Mouse (Mus musculus): Measurements from ENCODE around the gene St6galnac5. TPM values are rescaled to one million over a fixed set of nuclear protein-coding genes. Genes with fewer than 3 reads are reported as not detected.

St6galnac5 gene
- polyA plus RNA-seq, 1 experiment from 2014 or later = 20.6 TPM

- H3K9ac ChIP-seq (replicated peaks; ENCODE audit: low read length) = no peak overlapping the region
- ATAC-seq (ENCODE audit: low FRiP score, low TSS enrichment) (no peak), DNase-seq (no peak)
- no peak overlapping the region for H3K27ac ChIP-seq (replicated peaks; ENCODE audit: low read depth, low read length)
- no peak overlapping the region for H3K4me2 ChIP-seq (ENCODE audit: low read length)
- no peaks in the 10 kb centered on the region for H3K9me3 ChIP-seq (ENCODE audit: control insufficient read depth, low read length)
- H3K27me3 ChIP-seq (ENCODE audit: control insufficient read depth, insufficient read depth, low read length) = no peaks in the 10 kb centered on the region
- H3K4me1 ChIP-seq (ENCODE audit: control insufficient read depth, insufficient read depth, low read length) = peaks cover 12% of the 10 kb centered on the region; the same call in 1 of the 2 replicates
- no peaks in the 10 kb centered on the region for H3K36me3 ChIP-seq (ENCODE audit: control insufficient read depth, insufficient read depth, low read length)
- H3K4me3 ChIP-seq (replicated peaks; ENCODE audit: low read depth, low read length) = no peak overlapping the region
- WGBS = 76% methylated on average over 10 of the region's 10 CpGs
Measured at GRCm38 (mm10) chr3:152929256-152929787, 52.7 kb downstream of the St6galnac5 start.

GRCm38 (mm10) chr3:152928287-152928975 is 53.6 kb downstream of the St6galnac5 start:
- DNase-seq (peak; percentile 44), ATAC-seq (ENCODE audit: low FRiP score, low TSS enrichment) (no peak)
- 67% methylated on average over 13 of the region's 13 CpGs for WGBS
- Histone ChIP-seq H3K4me3 (replicated peaks; ENCODE audit: low read depth, low read length) (no peak overlapping the region), H3K9me3 (ENCODE audit: control insufficient read depth, low read length) (no peaks in the 10 kb centered on the region), H3K36me3 (ENCODE audit: control insufficient read depth, insufficient read depth, low read length) (no peaks in the 10 kb centered on the region), H3K27ac (replicated peaks; ENCODE audit: low read depth, low read length) (peak overlapping the region; percentile 15; the same call in 1 of the 2 replicates), H3K9ac (replicated peaks; ENCODE audit: low read length) (no peak overlapping the region), H3K4me1 (ENCODE audit: control insufficient read depth, insufficient read depth, low read length) (peaks cover 17% of the 10 kb centered on the region; the same call in 1 of the 2 replicates), H3K4me2 (ENCODE audit: low read length) (no peak overlapping the region), H3K27me3 (ENCODE audit: control insufficient read depth, insufficient read depth, low read length) (no peaks in the 10 kb centered on the region)

DNA sequence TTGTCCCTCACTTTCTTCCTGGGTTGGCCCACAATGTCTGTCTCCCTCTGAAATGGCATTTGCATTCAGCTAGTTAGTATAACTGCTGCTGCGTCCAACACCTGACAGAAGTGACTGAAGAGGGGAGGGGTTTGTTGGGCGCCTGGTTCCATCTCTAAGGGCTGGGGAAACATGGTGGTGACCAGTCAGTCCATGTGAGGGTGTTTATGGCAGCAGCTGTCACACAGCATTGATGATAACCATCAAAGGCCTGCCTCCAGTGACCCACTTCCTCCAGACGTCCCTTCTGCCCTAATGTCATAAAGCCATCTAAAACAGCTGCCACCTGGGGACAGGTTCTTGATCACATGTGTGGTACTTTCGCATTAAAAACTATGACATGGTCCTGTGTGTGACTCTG is 55.9 kb downstream of the St6galnac5 start:
- no peak overlapping the region for H3K4me3 ChIP-seq (replicated peaks; ENCODE audit: low read depth, low read length)
- WGBS = 79% methylated on average over 4 of the region's 4 CpGs
- no peak overlapping the region for H3K4me2 ChIP-seq (ENCODE audit: low read length)
- H3K36me3 ChIP-seq (ENCODE audit: control insufficient read depth, insufficient read depth, low read length) = no peaks in the 10 kb centered on the region
- H3K4me1 ChIP-seq (ENCODE audit: control insufficient read depth, insufficient read depth, low read length) = peaks cover 17% of the 10 kb centered on the region; the same call in 1 of the 2 replicates
- DNase-seq (no peak), ATAC-seq (ENCODE audit: low FRiP score, low TSS enrichment) (no peak)
- H3K9ac ChIP-seq (replicated peaks; ENCODE audit: low read length) = no peak overlapping the region
- no peaks in the 10 kb centered on the region for H3K9me3 ChIP-seq (ENCODE audit: control insufficient read depth, low read length)
- no peaks in the 10 kb centered on the region for H3K27me3 ChIP-seq (ENCODE audit: control insufficient read depth, insufficient read depth, low read length)
- H3K27ac ChIP-seq (replicated peaks; ENCODE audit: low read depth, low read length) = no peak overlapping the region

- H3K27ac ChIP-seq (replicated peaks; ENCODE audit: low read depth, low read length) = no peak overlapping the region
- no peaks in the 10 kb centered on the region for H3K27me3 ChIP-seq (ENCODE audit: control insufficient read depth, insufficient read depth, low read length)
- no peak overlapping the region for H3K4me2 ChIP-seq (ENCODE audit: low read length)
- ATAC-seq (ENCODE audit: low FRiP score, low TSS enrichment) = no peak
- H3K4me1 ChIP-seq (ENCODE audit: control insufficient read depth, insufficient read depth, low read length) = peaks cover 17% of the 10 kb centered on the region; the same call in 1 of the 2 replicates
- no peak overlapping the region for H3K9ac ChIP-seq (replicated peaks; ENCODE audit: low read length)
- H3K9me3 ChIP-seq (ENCODE audit: control insufficient read depth, low read length) = no peaks in the 10 kb centered on the region
- no peak for DNase-seq
- WGBS = 91% methylated on average over 8 of the region's 8 CpGs
- H3K4me3 ChIP-seq (replicated peaks; ENCODE audit: low read depth, low read length) = no peak overlapping the region
- no peaks in the 10 kb centered on the region for H3K36me3 ChIP-seq (ENCODE audit: control insufficient read depth, insufficient read depth, low read length)
Measured at GRCm38 (mm10) chr3:152925364-152925763, 56.7 kb downstream of the St6galnac5 start.

- no peaks in the 10 kb centered on the region for H3K27me3 ChIP-seq (ENCODE audit: control insufficient read depth, insufficient read depth, low read length)
- no peak overlapping the region for H3K9ac ChIP-seq (replicated peaks; ENCODE audit: low read length)
- ATAC-seq (ENCODE audit: low FRiP score, low TSS enrichment) (no peak), DNase-seq (peak; percentile 37)
- H3K27ac ChIP-seq (replicated peaks; ENCODE audit: low read depth, low read length) = no peak overlapping the region
- WGBS = 77% methylated on average over 15 of the region's 15 CpGs
- no peak overlapping the region for H3K4me3 ChIP-seq (replicated peaks; ENCODE audit: low read depth, low read length)
- no peaks in the 10 kb centered on the region for H3K9me3 ChIP-seq (ENCODE audit: control insufficient read depth, low read length)
- peaks cover 13% of the 10 kb centered on the region; the same call in 1 of the 2 replicates for H3K4me1 ChIP-seq (ENCODE audit: control insufficient read depth, insufficient read depth, low read length)
- H3K4me2 ChIP-seq (ENCODE audit: low read length) = no peak overlapping the region
- H3K36me3 ChIP-seq (ENCODE audit: control insufficient read depth, insufficient read depth, low read length) = no peaks in the 10 kb centered on the region
Measured at GRCm38 (mm10) chr3:152923530-152923929, 58.5 kb downstream of the St6galnac5 start.

DNA sequence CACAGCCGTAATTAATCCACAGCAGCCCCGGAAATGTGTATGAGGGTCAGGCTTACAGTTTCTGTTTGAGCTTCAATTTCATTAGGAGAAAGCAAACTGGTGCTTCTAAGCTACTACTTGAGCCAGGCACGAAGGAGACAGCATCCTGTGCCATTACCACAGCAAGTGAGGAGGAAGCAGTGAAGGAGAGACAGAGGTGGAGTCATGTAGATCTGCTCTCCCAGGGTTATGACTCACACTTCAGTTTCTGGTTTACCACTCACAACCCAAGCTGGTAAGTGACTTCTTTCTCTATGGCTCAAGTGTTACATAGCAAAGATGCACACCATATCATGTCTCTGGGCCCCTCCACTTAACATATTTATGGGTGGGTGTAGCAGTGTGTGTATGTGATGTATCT is 61.7 kb downstream of the St6galnac5 start:
- no peak overlapping the region for H3K4me3 ChIP-seq (replicated peaks; ENCODE audit: low read depth, low read length)
- no peaks in the 10 kb centered on the region for H3K9me3 ChIP-seq (ENCODE audit: control insufficient read depth, low read length)
- DNase-seq (no peak), ATAC-seq (ENCODE audit: low FRiP score, low TSS enrichment) (no peak)
- WGBS = 84% methylated on average over 3 of the region's 3 CpGs
- H3K4me1 ChIP-seq (ENCODE audit: control insufficient read depth, insufficient read depth, low read length) = peaks cover 6% of the 10 kb centered on the region; the same call in 1 of the 2 replicates
- no peak overlapping the region for H3K9ac ChIP-seq (replicated peaks; ENCODE audit: low read length)
- no peaks in the 10 kb centered on the region for H3K27me3 ChIP-seq (ENCODE audit: control insufficient read depth, insufficient read depth, low read length)
- H3K4me2 ChIP-seq (ENCODE audit: low read length) = no peak overlapping the region
- no peak overlapping the region for H3K27ac ChIP-seq (replicated peaks; ENCODE audit: low read depth, low read length)
- H3K36me3 ChIP-seq (ENCODE audit: control insufficient read depth, insufficient read depth, low read length) = no peaks in the 10 kb centered on the region

GRCm38 (mm10) chr3:152919101-152919500 is 62.9 kb downstream of the St6galnac5 start:
- peaks cover 3% of the 10 kb centered on the region; the same call in 1 of the 2 replicates for H3K4me1 ChIP-seq (ENCODE audit: control insufficient read depth, insufficient read depth, low read length)
- DNase-seq = no peak
- 77% methylated on average over 10 of the region's 10 CpGs for WGBS
- H3K4me3 ChIP-seq (replicated peaks; ENCODE audit: low read depth, low read length) = no peak overlapping the region
- no peaks in the 10 kb centered on the region for H3K9me3 ChIP-seq (ENCODE audit: control insufficient read depth, low read length)
- no peak overlapping the region for H3K27ac ChIP-seq (replicated peaks; ENCODE audit: low read depth, low read length)
- ATAC-seq (ENCODE audit: low FRiP score, low TSS enrichment) = no peak
- no peak overlapping the region for H3K9ac ChIP-seq (replicated peaks; ENCODE audit: low read length)
- no peaks in the 10 kb centered on the region for H3K27me3 ChIP-seq (ENCODE audit: control insufficient read depth, insufficient read depth, low read length)
- H3K36me3 ChIP-seq (ENCODE audit: control insufficient read depth, insufficient read depth, low read length) = no peaks in the 10 kb centered on the region
- no peak overlapping the region for H3K4me2 ChIP-seq (ENCODE audit: low read length)

DNA sequence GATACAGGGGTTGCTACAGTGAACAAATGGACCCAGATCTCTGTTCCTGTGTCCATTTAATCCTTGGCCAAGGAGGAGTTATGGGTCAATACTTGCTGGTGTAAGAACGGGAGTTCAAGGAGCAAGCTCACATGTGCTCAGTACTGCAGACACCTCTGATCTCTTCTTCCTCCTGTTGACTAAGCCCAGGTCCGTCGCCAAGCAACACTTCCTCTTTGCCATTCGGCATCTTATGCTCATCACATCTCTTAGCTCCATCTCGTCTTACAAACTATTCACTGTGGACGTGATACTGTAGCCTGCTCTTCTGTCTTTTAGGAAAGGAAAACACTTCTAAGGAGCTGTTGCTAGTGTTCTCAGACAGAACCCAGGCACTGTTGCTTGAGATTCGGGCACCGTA is 64.5 kb downstream of the St6galnac5 start:
- H3K4me1 ChIP-seq (ENCODE audit: control insufficient read depth, insufficient read depth, low read length) = no peaks in the 10 kb centered on the region
- no peaks in the 10 kb centered on the region for H3K36me3 ChIP-seq (ENCODE audit: control insufficient read depth, insufficient read depth, low read length)
- 82% methylated on average over 8 of the region's 8 CpGs for WGBS
- H3K4me3 ChIP-seq (replicated peaks; ENCODE audit: low read depth, low read length) = no peak overlapping the region
- H3K4me2 ChIP-seq (ENCODE audit: low read length) = no peak overlapping the region
- H3K9ac ChIP-seq (replicated peaks; ENCODE audit: low read length) = no peak overlapping the region
- no peaks in the 10 kb centered on the region for H3K27me3 ChIP-seq (ENCODE audit: control insufficient read depth, insufficient read depth, low read length)
- H3K9me3 ChIP-seq (ENCODE audit: control insufficient read depth, low read length) = no peaks in the 10 kb centered on the region
- DNase-seq (no peak), ATAC-seq (ENCODE audit: low FRiP score, low TSS enrichment) (no peak)
- H3K27ac ChIP-seq (replicated peaks; ENCODE audit: low read depth, low read length) = no peak overlapping the region

- Histone ChIP-seq H3K9me3 (ENCODE audit: control insufficient read depth, low read length) (no peaks in the 10 kb centered on the region), H3K4me1 (ENCODE audit: control insufficient read depth, insufficient read depth, low read length) (no peaks in the 10 kb centered on the region), H3K4me2 (ENCODE audit: low read length) (no peak overlapping the region), H3K9ac (replicated peaks; ENCODE audit: low read length) (no peak overlapping the region), H3K36me3 (ENCODE audit: control insufficient read depth, insufficient read depth, low read length) (no peaks in the 10 kb centered on the region), H3K27ac (replicated peaks; ENCODE audit: low read depth, low read length) (no peak overlapping the region), H3K4me3 (replicated peaks; ENCODE audit: low read depth, low read length) (no peak overlapping the region), H3K27me3 (ENCODE audit: control insufficient read depth, insufficient read depth, low read length) (no peaks in the 10 kb centered on the region)
- DNase-seq (no peak), ATAC-seq (ENCODE audit: low FRiP score, low TSS enrichment) (no peak)
- 90% methylated on average over 6 of the region's 6 CpGs for WGBS
Measured at GRCm38 (mm10) chr3:152914376-152914775, 67.7 kb downstream of the St6galnac5 start.
